Mouse (Mus musculus): ENCODE measurements around the gene Hmgb1.
"Not testable (repeated sequence)": the region's sequence is repeated elsewhere in the genome, so short reads cannot be mapped to it uniquely, and the experiment has no call there.

The Hmgb1 gene

GRCm38 (mm10) chr5:149150882-149151281 is 33.4 kb downstream of the Hmgb1 start:
- in situ Hi-C loops (cut with MboI, MseI) = loop anchor here (10.0 kb wide), 1 partner anchor 1604 kb away; no protein-coding TSS in a partner anchor

- in situ Hi-C loops (cut with MboI, MseI) = no loop called here
Measured at GRCm38 (mm10) chr5:149147386-149148000, 36.8 kb downstream of the Hmgb1 start.

GRCm38 (mm10) chr5:149146691-149147090 is 37.6 kb downstream of the Hmgb1 start:
- in situ Hi-C loops (cut with MboI, MseI) = no loop called here

- in situ Hi-C loops (cut with MboI, MseI) = no loop called here
Measured at GRCm38 (mm10) chr5:149143766-149144375, 40.4 kb downstream of the Hmgb1 start.

- in situ Hi-C loops (cut with MboI, MseI) = not testable (repeated sequence)
Measured at GRCm38 (mm10) chr5:149141155-149141554, 43.1 kb downstream of the Hmgb1 start.

- in situ Hi-C loops (cut with MboI, MseI) = no loop called here
Measured at GRCm38 (mm10) chr5:149140336-149140735, 44.0 kb downstream of the Hmgb1 start.

GRCm38 (mm10) chr5:149138087-149138486 is 46.2 kb downstream of the Hmgb1 start:
- in situ Hi-C loops (cut with MboI, MseI) = not testable (repeated sequence)

GRCm38 (mm10) chr5:149137447-149137846 is 46.8 kb downstream of the Hmgb1 start:
- in situ Hi-C loops (cut with MboI, MseI) = no loop called here

GRCm38 (mm10) chr5:149136933-149137365 is 47.3 kb downstream of the Hmgb1 start:
- in situ Hi-C loops (cut with MboI, MseI) = no loop called here

- in situ Hi-C loops (cut with MboI, MseI) = no loop called here
Measured at GRCm38 (mm10) chr5:149135455-149136354, 48.6 kb downstream of the Hmgb1 start.

- in situ Hi-C loops (cut with MboI, MseI) = no loop called here
Measured at GRCm38 (mm10) chr5:149134751-149135454, 49.4 kb downstream of the Hmgb1 start.

GRCm38 (mm10) chr5:149128473-149128872 is 55.8 kb downstream of the Hmgb1 start:
- in situ Hi-C loops (cut with MboI, MseI) = no loop called here

GRCm38 (mm10) chr5:149123795-149124194 is 60.5 kb downstream of the Hmgb1 start:
- in situ Hi-C loops (cut with MboI, MseI) = no loop called here

GRCm38 (mm10) chr5:149119341-149119881 is 64.9 kb downstream of the Hmgb1 start:
- in situ Hi-C loops (cut with MboI, MseI) = no loop called here

- in situ Hi-C loops (cut with MboI, MseI) = no loop called here
Measured at GRCm38 (mm10) chr5:149117815-149118547, 66.3 kb downstream of the Hmgb1 start.

GRCm38 (mm10) chr5:149114587-149114986 is 69.7 kb downstream of the Hmgb1 start:
- in situ Hi-C loops (cut with MboI, MseI) = no loop called here

- in situ Hi-C loops (cut with MboI, MseI) = no loop called here
Measured at GRCm38 (mm10) chr5:149114034-149114433, 70.3 kb downstream of the Hmgb1 start.

GRCm38 (mm10) chr5:149113439-149113838 is 70.8 kb downstream of the Hmgb1 start:
- in situ Hi-C loops (cut with MboI, MseI) = no loop called here

GRCm38 (mm10) chr5:149112559-149112958 is 71.7 kb downstream of the Hmgb1 start:
- in situ Hi-C loops (cut with MboI, MseI) = no loop called here

- in situ Hi-C loops (cut with MboI, MseI) = no loop called here
Measured at GRCm38 (mm10) chr5:149109220-149109619, 75.1 kb downstream of the Hmgb1 start.

GRCm38 (mm10) chr5:149108178-149108577 is 76.1 kb downstream of the Hmgb1 start:
- in situ Hi-C loops (cut with MboI, MseI) = no loop called here
